Mouse (Mus musculus) heart, adult 2 months (tissue): ENCODE data around the gene Tmem255b.

ENCODE experiments used
- CTCF ChIP-seq: fragments of 200-600 bp; IDR thresholded peaks from 2 replicates; pipeline ENCODE4 v1.8.1; 2022; ENCODE audit warnings: antibody characterized with exemption, mild to moderate bottlenecking, moderate library complexity
- EP300 ChIP-seq: fragments of 200-500 bp; IDR thresholded peaks from 2 replicates; pipeline ENCODE4 v1.6.1; 2011; ENCODE audit warnings: low read depth, low read length, control low read depth; ENCODE audit not compliant: insufficient read depth

DNA sequence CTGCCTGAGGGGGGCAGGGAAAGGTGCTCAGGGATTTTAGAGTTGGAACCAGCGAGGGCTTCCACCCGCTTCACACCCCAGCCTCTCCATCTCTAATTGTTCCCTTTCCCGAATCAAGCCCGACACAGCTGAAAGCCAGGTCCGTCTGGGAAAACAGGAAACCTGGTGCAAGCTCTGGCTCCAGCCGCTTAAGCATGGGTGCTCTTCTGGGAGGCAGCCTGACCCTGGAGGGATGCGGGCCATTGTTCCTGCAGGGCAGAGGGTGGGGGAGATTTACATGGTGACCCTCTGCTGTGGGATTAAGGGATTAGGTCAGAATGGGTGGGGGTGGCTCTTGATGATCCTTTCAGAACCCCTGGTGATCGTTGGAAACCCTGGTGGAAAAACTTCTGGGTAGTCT lies 1.1 kb downstream of the Tmem255b start:
- TF ChIP-seq CTCF = no peak
- no peak; the same call in 1 of the 2 replicates for TF ChIP-seq EP300
